Mouse (Mus musculus): ENCODE data around the gene Myrfl. TPM values are rescaled to one million over a fixed set of nuclear protein-coding genes. Genes with fewer than 3 reads are reported as not detected.

Myrfl gene
- polyA plus RNA-seq, 1 experiment from 2014 or later, result 0.10 TPM

- no peaks in the 10 kb centered on the region for H3K27me3 ChIP-seq
- 79% methylated on average over 21 of the region's 21 CpGs for whole genome bisulfite sequencing
- no peak overlapping the region for H3K4me3 ChIP-seq
- H3K27ac ChIP-seq (replicated peaks), result no peak overlapping the region
- no peaks in the 10 kb centered on the region for H3K36me3 ChIP-seq
- no peak overlapping the region for H3K9ac ChIP-seq
- no peak overlapping the region for H3K4me2 ChIP-seq
- H3K9me3 ChIP-seq, result no peaks in the 10 kb centered on the region
- H3K4me1 ChIP-seq (replicated peaks), result peaks cover 24% of the 10 kb centered on the region
- ATAC-seq (ENCODE audit: low FRiP score, low read depth), result no peak
Measured at GRCm38 (mm10) chr10:116771215-116771935, 125.3 kb downstream of the Myrfl start.

GRCm38 (mm10) chr10:116768642-116769041 is 128.1 kb downstream of the Myrfl start:
- 49% methylated on average over 13 of the region's 13 CpGs for WGBS
- H3K4me2 ChIP-seq, result no peak overlapping the region
- no peaks in the 10 kb centered on the region for H3K27me3 ChIP-seq
- no peaks in the 10 kb centered on the region for H3K36me3 ChIP-seq
- no peaks in the 10 kb centered on the region for H3K9me3 ChIP-seq
- H3K9ac ChIP-seq, result no peak overlapping the region
- no peak overlapping the region for H3K4me3 ChIP-seq
- no peak overlapping the region for H3K27ac ChIP-seq (replicated peaks)
- ATAC-seq (ENCODE audit: low FRiP score, low read depth), result no peak
- H3K4me1 ChIP-seq (replicated peaks), result peaks cover 10% of the 10 kb centered on the region

GRCm38 (mm10) chr10:116766525-116766924 is 130.2 kb downstream of the Myrfl start:
- Histone ChIP-seq H3K4me1 (replicated peaks) (peaks cover 8% of the 10 kb centered on the region), H3K9ac (no peak overlapping the region), H3K4me2 (no peak overlapping the region), H3K27ac (replicated peaks) (no peak overlapping the region), H3K9me3 (no peaks in the 10 kb centered on the region), H3K4me3 (no peak overlapping the region), H3K36me3 (no peaks in the 10 kb centered on the region), H3K27me3 (no peaks in the 10 kb centered on the region)
- ATAC-seq (ENCODE audit: low FRiP score, low read depth), result no peak
- 79% methylated on average over 6 of the region's 6 CpGs for WGBS

- Histone ChIP-seq H3K27ac (replicated peaks) (no peak overlapping the region; the same call in 1 of the 2 replicates), H3K4me1 (replicated peaks) (peaks cover 12% of the 10 kb centered on the region), H3K9ac (0 out of 2 replicates have a peak overlapping the region, but pooled peaks have one; percentile 12), H3K9me3 (no peaks in the 10 kb centered on the region), H3K27me3 (no peaks in the 10 kb centered on the region), H3K4me3 (no peak overlapping the region), H3K36me3 (no peaks in the 10 kb centered on the region), H3K4me2 (peak overlapping the region; percentile 14)
- no peak for ATAC-seq (ENCODE audit: low FRiP score, low read depth)
- 67% methylated on average over 4 of the region's 4 CpGs for WGBS
Measured at GRCm38 (mm10) chr10:116761476-116762068, 135.1 kb downstream of the Myrfl start.

- no peaks in the 10 kb centered on the region for H3K36me3 ChIP-seq
- H3K27ac ChIP-seq (replicated peaks), result no peak overlapping the region
- WGBS, result 64% methylated on average over 14 of the region's 14 CpGs
- peaks cover 21% of the 10 kb centered on the region for H3K4me1 ChIP-seq (replicated peaks)
- no peak for ATAC-seq (ENCODE audit: low FRiP score, low read depth)
- H3K4me2 ChIP-seq, result peak overlapping the region; percentile 14
- no peak overlapping the region for H3K9ac ChIP-seq
- no peaks in the 10 kb centered on the region for H3K9me3 ChIP-seq
- H3K4me3 ChIP-seq, result no peak overlapping the region
- H3K27me3 ChIP-seq, result no peaks in the 10 kb centered on the region
Measured at GRCm38 (mm10) chr10:116760561-116760960, 136.2 kb downstream of the Myrfl start.

GRCm38 (mm10) chr10:116759816-116760215 is 136.9 kb downstream of the Myrfl start:
- 89% methylated on average over 4 of the region's 4 CpGs for WGBS
- no peak overlapping the region for H3K9ac ChIP-seq
- H3K9me3 ChIP-seq, result no peaks in the 10 kb centered on the region
- H3K4me1 ChIP-seq (replicated peaks), result peaks cover 21% of the 10 kb centered on the region
- no peaks in the 10 kb centered on the region for H3K36me3 ChIP-seq
- H3K4me2 ChIP-seq, result no peak overlapping the region
- no peak overlapping the region for H3K27ac ChIP-seq (replicated peaks)
- no peak overlapping the region for H3K4me3 ChIP-seq
- ATAC-seq (ENCODE audit: low FRiP score, low read depth), result no peak
- no peaks in the 10 kb centered on the region for H3K27me3 ChIP-seq

- 0 out of 2 replicates have a peak overlapping the region, but pooled peaks have one; percentile 30 for H3K27ac ChIP-seq (replicated peaks)
- no peak overlapping the region for H3K4me2 ChIP-seq
- H3K36me3 ChIP-seq, result no peaks in the 10 kb centered on the region
- 62% methylated on average over 10 of the region's 10 CpGs for WGBS
- no peaks in the 10 kb centered on the region for H3K27me3 ChIP-seq
- H3K4me3 ChIP-seq, result no peak overlapping the region
- no peak for ATAC-seq (ENCODE audit: low FRiP score, low read depth)
- no peaks in the 10 kb centered on the region for H3K9me3 ChIP-seq
- H3K9ac ChIP-seq, result no peak overlapping the region
- H3K4me1 ChIP-seq (replicated peaks), result peaks cover 16% of the 10 kb centered on the region
Measured at GRCm38 (mm10) chr10:116755881-116756581, 140.7 kb downstream of the Myrfl start.

- H3K27ac ChIP-seq (replicated peaks), result no peak overlapping the region
- peaks cover 9% of the 10 kb centered on the region for H3K4me1 ChIP-seq (replicated peaks)
- no peak for ATAC-seq (ENCODE audit: low FRiP score, low read depth)
- H3K9ac ChIP-seq, result no peak overlapping the region
- H3K4me2 ChIP-seq, result no peak overlapping the region
- no peaks in the 10 kb centered on the region for H3K9me3 ChIP-seq
- no peak overlapping the region for H3K4me3 ChIP-seq
- no peaks in the 10 kb centered on the region for H3K36me3 ChIP-seq
- H3K27me3 ChIP-seq, result no peaks in the 10 kb centered on the region
- WGBS, result 85% methylated on average over 11 of the region's 11 CpGs
Measured at GRCm38 (mm10) chr10:116754940-116755339, 141.8 kb downstream of the Myrfl start.

- Histone ChIP-seq H3K9ac (no peak overlapping the region), H3K4me3 (no peak overlapping the region), H3K4me2 (no peak overlapping the region), H3K9me3 (no peaks in the 10 kb centered on the region), H3K4me1 (replicated peaks) (peaks cover 3% of the 10 kb centered on the region; the same call in 1 of the 2 replicates), H3K36me3 (no peaks in the 10 kb centered on the region), H3K27ac (replicated peaks) (no peak overlapping the region), H3K27me3 (no peaks in the 10 kb centered on the region)
- 88% methylated on average over 14 of the region's 14 CpGs for WGBS
- ATAC-seq (ENCODE audit: low FRiP score, low read depth), result no peak
Measured at GRCm38 (mm10) chr10:116750895-116751294, 145.8 kb downstream of the Myrfl start.

- no peak for ATAC-seq (ENCODE audit: low FRiP score, low read depth)
- 84% methylated on average over 6 of the region's 6 CpGs for WGBS
- Histone ChIP-seq H3K4me3 (no peak overlapping the region), H3K4me2 (no peak overlapping the region), H3K9ac (no peak overlapping the region), H3K36me3 (no peaks in the 10 kb centered on the region), H3K27me3 (no peaks in the 10 kb centered on the region), H3K27ac (replicated peaks) (no peak overlapping the region), H3K4me1 (replicated peaks) (no peaks in the 10 kb centered on the region), H3K9me3 (no peaks in the 10 kb centered on the region)
Measured at GRCm38 (mm10) chr10:116750062-116750461, 146.7 kb downstream of the Myrfl start.

GRCm38 (mm10) chr10:116748681-116749080 is 148.0 kb downstream of the Myrfl start:
- H3K4me2 ChIP-seq, result no peak overlapping the region
- no peak overlapping the region for H3K9ac ChIP-seq
- no peaks in the 10 kb centered on the region for H3K4me1 ChIP-seq (replicated peaks)
- H3K4me3 ChIP-seq, result no peak overlapping the region
- H3K9me3 ChIP-seq, result no peaks in the 10 kb centered on the region
- WGBS, result 77% methylated on average over 4 of the region's 4 CpGs
- H3K27ac ChIP-seq (replicated peaks), result no peak overlapping the region
- no peaks in the 10 kb centered on the region for H3K36me3 ChIP-seq
- no peak for ATAC-seq (ENCODE audit: low FRiP score, low read depth)
- no peaks in the 10 kb centered on the region for H3K27me3 ChIP-seq
